Mouse (Mus musculus): ENCODE results near the gene Ctdsp2.

DNA sequence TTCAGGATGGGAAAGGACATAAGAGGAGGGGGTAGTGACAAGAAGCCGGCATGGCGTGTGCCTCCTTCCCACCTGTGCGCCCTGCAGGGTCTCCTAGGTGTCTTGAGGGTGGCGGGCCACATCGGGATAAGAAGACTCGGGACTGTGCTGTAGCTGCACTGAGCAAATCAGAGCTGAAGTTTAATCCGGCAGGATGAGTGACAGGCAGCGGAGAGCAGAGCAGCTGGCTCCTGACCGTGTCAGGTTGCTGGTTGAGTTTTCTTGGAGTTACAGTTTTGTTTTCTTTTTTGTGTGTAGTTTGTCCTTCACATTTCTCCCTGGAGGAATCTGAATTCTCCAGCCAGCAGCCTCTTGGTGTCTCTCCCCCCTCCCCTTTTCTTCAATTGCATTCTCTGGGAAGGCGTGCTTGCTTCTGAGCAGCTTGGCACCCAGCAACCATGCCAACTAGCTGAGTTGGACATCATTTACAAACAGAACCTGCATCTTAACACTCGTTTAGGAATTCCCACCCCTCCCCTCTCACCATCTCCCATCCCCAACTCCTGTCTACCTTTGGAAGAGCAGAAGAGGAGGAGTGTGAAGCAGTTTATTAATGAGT is 2.5 kb downstream of the Ctdsp2 start:
- TF ChIP-seq CTCF (IDR thresholded peaks at IDR 0.05; ENCODE audit: control insufficient read depth, insufficient read depth, insufficient read length) = no peak
- no peak for TF ChIP-seq MAX (IDR thresholded peaks at IDR 0.05)
